Mouse (Mus musculus): Measurements from ENCODE around the gene Bri3bp. TPM values are rescaled to one million over a fixed set of nuclear protein-coding genes. Genes with fewer than 3 reads are reported as not detected.
A peak's percentile ranks its signal among the peaks of the same experiment; 100 is the strongest.

The Bri3bp gene
- polyA plus RNA-seq, 1 experiment from 2014 or later: 44.1 TPM

DNA sequence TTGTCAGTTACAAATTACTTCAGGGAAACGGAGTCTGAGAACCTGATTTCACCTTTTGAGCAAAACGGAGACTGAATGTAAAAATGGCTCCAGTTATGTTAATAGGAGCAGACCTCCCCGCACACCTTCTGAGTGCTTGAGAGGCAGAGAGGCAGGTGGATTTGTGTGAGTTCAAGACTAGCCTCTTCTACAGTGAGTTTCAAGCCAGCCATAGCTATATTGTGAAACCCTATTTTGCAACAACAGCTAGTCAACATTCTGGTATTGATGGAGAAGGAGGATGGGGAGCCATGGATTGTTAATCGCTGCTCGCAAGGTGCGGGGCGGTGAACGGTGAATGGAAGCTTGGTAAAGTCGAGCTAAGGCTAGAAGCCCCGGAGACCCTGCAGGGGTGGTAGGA lies 38.9 kb upstream of the Bri3bp start:
- DNase-seq (ENCODE audit: low spot score) (no peak), ATAC-seq (replicated peaks; ENCODE audit: low FRiP score) (no peak)
- Histone ChIP-seq H3K36me3 (ENCODE audit: control insufficient read depth, insufficient read depth, low read length) (no peaks in the 10 kb centered on the region), H3K27ac (ENCODE audit: low read depth, low read length) (no peak overlapping the region), H3K4me3 (ENCODE audit: low read depth, low read length) (no peak overlapping the region), H3K27me3 (ENCODE audit: control insufficient read depth, insufficient read depth, low read length) (no peaks in the 10 kb centered on the region), H3K9me3 (ENCODE audit: control insufficient read depth, low read length) (no peaks in the 10 kb centered on the region), H3K4me2 (ENCODE audit: low read depth, low read length, severe bottlenecking) (no peak overlapping the region), H3K4me1 (replicated peaks; ENCODE audit: control insufficient read depth, insufficient read depth, low read length) (no peaks in the 10 kb centered on the region; the same call in 1 of the 2 replicates), H3K9ac (ENCODE audit: low read length) (no peak overlapping the region)
- WGBS: 55% methylated on average over 10 of the region's 10 CpGs

DNA sequence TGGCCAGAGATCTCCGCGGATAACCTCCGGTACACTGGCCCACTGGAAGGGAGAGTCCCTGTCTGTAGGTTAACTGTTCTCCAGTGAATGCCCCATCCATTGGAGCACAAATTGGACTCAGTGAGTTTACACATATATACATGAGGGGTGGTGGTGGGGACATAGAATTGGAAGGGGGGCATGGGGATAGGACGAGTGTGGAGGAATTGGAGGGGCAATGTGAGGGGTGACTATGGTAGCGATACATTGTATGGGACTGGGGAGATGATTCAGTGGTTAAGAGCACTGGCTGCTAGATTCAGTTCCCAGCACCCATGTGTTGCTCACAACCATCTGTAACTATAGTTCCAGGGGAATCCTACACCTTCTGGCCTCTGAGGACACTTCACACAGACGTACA lies 38.4 kb upstream of the Bri3bp start:
- H3K27ac ChIP-seq (ENCODE audit: low read depth, low read length): no peak overlapping the region
- no peaks in the 10 kb centered on the region for H3K36me3 ChIP-seq (ENCODE audit: control insufficient read depth, insufficient read depth, low read length)
- H3K4me2 ChIP-seq (ENCODE audit: low read depth, low read length, severe bottlenecking): 0 out of 2 replicates have a peak overlapping the region, but pooled peaks have one; percentile 8
- DNase-seq (ENCODE audit: low spot score) (no peak), ATAC-seq (replicated peaks; ENCODE audit: low FRiP score) (no peak)
- 57% methylated on average over 6 of the region's 6 CpGs for WGBS
- no peaks in the 10 kb centered on the region; the same call in 1 of the 2 replicates for H3K4me1 ChIP-seq (replicated peaks; ENCODE audit: control insufficient read depth, insufficient read depth, low read length)
- no peak overlapping the region for H3K4me3 ChIP-seq (ENCODE audit: low read depth, low read length)
- H3K27me3 ChIP-seq (ENCODE audit: control insufficient read depth, insufficient read depth, low read length): no peaks in the 10 kb centered on the region
- H3K9ac ChIP-seq (ENCODE audit: low read length): no peak overlapping the region
- H3K9me3 ChIP-seq (ENCODE audit: control insufficient read depth, low read length): no peaks in the 10 kb centered on the region

DNA sequence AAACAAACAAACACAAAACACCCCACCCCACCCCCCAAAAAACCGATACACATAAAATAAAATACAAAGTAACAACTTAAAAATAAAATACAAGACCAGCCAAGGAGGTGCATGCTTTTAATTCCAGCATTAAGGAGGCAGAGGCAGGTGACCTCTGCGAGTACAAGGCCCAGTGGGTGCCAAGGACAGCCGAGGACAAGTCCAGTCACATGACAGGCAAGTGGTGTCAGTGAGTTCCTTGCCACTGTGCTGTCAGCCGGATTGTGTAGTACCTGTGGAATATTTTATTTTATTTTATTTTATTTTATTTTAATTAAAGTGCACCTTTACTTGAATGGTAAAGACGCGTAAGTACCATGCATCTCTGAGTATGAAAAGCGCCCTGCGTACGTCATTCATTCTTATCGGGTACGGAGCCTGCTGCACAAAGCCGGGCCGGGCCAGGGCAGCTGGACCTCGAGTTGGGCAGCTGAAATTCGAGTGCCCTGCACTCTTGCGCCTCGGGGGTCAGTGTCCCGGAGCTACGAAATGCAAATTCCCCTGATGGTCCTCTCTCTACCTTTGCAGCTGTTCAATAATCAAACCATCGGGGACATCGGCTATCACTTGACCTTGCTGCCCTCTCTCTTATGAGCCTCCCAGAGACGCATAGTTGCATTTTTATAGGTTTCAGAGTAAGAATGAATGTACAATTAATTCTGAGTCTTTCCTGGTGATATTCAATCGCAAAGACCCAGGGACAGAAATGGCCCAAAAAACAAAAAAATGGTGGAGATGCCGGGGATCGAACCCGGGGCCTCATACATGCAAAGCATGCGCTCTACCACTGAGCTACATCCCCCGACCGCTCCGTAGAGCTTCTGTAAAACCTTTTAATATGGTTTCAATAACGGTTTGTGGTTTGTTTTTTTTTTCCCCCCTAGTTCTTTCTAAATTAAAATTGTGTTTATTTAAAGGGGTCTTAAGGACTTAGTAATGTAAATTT lies 37.6 kb upstream of the Bri3bp start:
- WGBS: 9% methylated on average over 31 of the region's 31 CpGs
- Histone ChIP-seq H3K27ac (ENCODE audit: low read depth, low read length) (no peak overlapping the region), H3K9me3 (ENCODE audit: control insufficient read depth, low read length) (no peaks in the 10 kb centered on the region), H3K4me3 (ENCODE audit: low read depth, low read length) (peak overlapping the region; percentile 39), H3K36me3 (ENCODE audit: control insufficient read depth, insufficient read depth, low read length) (no peaks in the 10 kb centered on the region), H3K9ac (ENCODE audit: low read length) (peak overlapping the region; percentile 37; the same call in 1 of the 2 replicates), H3K4me2 (ENCODE audit: low read depth, low read length, severe bottlenecking) (peak overlapping the region; percentile 58), H3K4me1 (replicated peaks; ENCODE audit: control insufficient read depth, insufficient read depth, low read length) (no peaks in the 10 kb centered on the region; the same call in 1 of the 2 replicates), H3K27me3 (ENCODE audit: control insufficient read depth, insufficient read depth, low read length) (no peaks in the 10 kb centered on the region)
- ATAC-seq (replicated peaks; ENCODE audit: low FRiP score) (0 out of 2 replicates have a peak, but pooled peaks have one; percentile 19), DNase-seq (ENCODE audit: low spot score) (peak; percentile 90)

DNA sequence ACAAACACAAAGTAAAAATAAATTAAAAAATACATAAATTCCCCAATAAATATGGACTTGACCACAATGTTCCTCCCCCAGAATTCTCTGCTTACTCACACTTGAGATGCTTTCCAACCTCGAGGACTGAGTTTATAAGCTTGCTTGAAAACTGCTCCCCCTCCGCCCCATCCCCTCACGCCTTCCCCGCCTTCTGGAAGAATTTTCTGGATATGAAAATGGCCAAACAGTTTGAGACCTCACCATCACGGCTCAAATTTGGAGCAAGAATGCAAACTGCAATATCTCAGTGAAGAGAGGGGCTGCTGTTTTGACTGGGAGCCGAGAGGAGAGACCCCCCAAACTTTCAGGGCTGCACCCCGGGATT lies 36.8 kb upstream of the Bri3bp start:
- Histone ChIP-seq H3K9ac (ENCODE audit: low read length) (peak overlapping the region; percentile 69), H3K4me1 (replicated peaks; ENCODE audit: control insufficient read depth, insufficient read depth, low read length) (no peaks in the 10 kb centered on the region; the same call in 1 of the 2 replicates), H3K36me3 (ENCODE audit: control insufficient read depth, insufficient read depth, low read length) (no peaks in the 10 kb centered on the region), H3K9me3 (ENCODE audit: control insufficient read depth, low read length) (no peaks in the 10 kb centered on the region), H3K27me3 (ENCODE audit: control insufficient read depth, insufficient read depth, low read length) (no peaks in the 10 kb centered on the region), H3K4me2 (ENCODE audit: low read depth, low read length, severe bottlenecking) (peak overlapping the region; percentile 54), H3K27ac (ENCODE audit: low read depth, low read length) (peak overlapping the region; percentile 87; the same call in 1 of the 2 replicates), H3K4me3 (ENCODE audit: low read depth, low read length) (peak overlapping the region; percentile 43)
- DNase-seq (ENCODE audit: low spot score) (no peak), ATAC-seq (replicated peaks; ENCODE audit: low FRiP score) (no peak)
- under 1% methylated on average over 7 of the region's 7 CpGs for WGBS

DNA sequence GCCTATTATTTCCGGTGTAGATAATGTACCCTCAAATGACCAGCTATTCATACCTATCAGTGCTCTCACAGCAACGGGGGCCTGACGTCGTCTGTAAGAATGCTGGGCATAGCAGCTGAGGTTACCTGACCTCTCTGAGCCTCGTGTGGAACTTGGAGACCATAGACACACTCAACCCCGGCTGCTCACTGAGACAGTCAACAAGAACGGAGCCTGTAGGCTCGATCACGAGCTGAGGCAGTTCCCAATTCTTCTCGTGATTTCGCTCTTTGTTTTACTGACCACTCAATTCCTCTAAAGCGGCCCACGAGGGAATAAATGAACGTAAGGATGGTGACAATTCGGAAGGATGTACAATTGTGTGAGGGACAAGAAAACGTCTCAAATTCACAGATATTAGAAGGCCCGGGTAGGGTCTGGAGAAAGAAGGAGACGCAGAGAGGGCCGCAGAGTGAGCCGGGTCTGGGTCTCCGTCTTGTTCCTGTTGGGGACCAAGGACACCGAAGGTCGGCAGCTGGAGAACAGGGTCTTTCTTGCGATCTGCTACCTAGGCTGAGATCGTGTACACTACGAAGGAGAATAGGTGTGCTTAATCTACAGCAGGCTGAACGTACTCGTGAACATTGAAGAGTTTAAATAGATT lies 36.3 kb upstream of the Bri3bp start:
- peak; percentile 44 for ATAC-seq (replicated peaks; ENCODE audit: low FRiP score)
- no peaks in the 10 kb centered on the region; the same call in 1 of the 2 replicates for H3K4me1 ChIP-seq (replicated peaks; ENCODE audit: control insufficient read depth, insufficient read depth, low read length)
- peak; percentile 86 for DNase-seq (ENCODE audit: low spot score)

DNA sequence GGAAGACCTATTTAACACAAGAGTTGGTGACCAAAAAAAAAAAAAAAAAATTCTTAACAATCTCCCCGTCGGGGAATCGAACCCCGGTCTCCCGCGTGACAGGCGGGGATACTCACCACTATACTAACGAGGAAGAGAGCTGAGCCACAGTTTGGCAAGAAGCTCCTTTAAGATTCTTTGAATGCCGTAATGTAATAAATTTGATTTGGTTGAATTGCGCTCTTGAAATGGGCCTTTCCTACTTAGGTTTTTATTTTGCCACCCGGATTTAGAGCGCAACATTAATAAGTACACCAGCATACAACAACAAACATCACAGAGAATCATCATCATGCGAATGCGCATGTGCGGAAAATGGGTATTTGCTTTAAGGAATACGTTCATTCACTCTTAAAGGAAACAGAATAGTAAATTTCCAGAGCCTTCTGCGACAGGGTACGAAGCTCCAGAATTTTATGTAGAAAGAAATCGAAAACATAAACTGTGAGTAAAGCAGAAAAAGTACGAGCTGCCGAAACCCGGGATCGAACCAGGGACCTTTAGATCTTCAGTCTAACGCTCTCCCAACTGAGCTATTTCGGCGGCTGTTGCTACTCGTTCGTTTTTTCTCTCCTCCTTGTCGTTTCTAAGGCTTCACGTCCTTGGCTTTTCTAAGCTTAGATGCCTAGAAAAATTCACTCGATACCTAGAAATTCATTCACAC lies 35.7 kb upstream of the Bri3bp start:
- Histone ChIP-seq H3K27me3 (ENCODE audit: control insufficient read depth, insufficient read depth, low read length) (no peaks in the 10 kb centered on the region), H3K4me3 (ENCODE audit: low read depth, low read length) (peak overlapping the region; percentile 43), H3K4me2 (ENCODE audit: low read depth, low read length, severe bottlenecking) (peak overlapping the region; percentile 60), H3K4me1 (replicated peaks; ENCODE audit: control insufficient read depth, insufficient read depth, low read length) (no peaks in the 10 kb centered on the region; the same call in 1 of the 2 replicates), H3K9ac (ENCODE audit: low read length) (peak overlapping the region; percentile 69), H3K36me3 (ENCODE audit: control insufficient read depth, insufficient read depth, low read length) (no peaks in the 10 kb centered on the region), H3K9me3 (ENCODE audit: control insufficient read depth, low read length) (no peaks in the 10 kb centered on the region), H3K27ac (ENCODE audit: low read depth, low read length) (peak overlapping the region; percentile 87)
- DNase-seq (ENCODE audit: low spot score): peak; percentile 93
- peak; percentile 54 for ATAC-seq (replicated peaks; ENCODE audit: low FRiP score)
- WGBS: under 1% methylated on average over 31 of the region's 31 CpGs

More for the DNA sequence above, 36.3 kb upstream of the Bri3bp start:
- no peaks in the 10 kb centered on the region for H3K36me3 ChIP-seq (ENCODE audit: control insufficient read depth, insufficient read depth, low read length)
- WGBS: under 1% methylated on average over 28 of the region's 28 CpGs
- peak overlapping the region; percentile 87 for H3K27ac ChIP-seq (ENCODE audit: low read depth, low read length)
- peak overlapping the region; percentile 43 for H3K4me3 ChIP-seq (ENCODE audit: low read depth, low read length)
- H3K9me3 ChIP-seq (ENCODE audit: control insufficient read depth, low read length): no peaks in the 10 kb centered on the region
- no peaks in the 10 kb centered on the region for H3K27me3 ChIP-seq (ENCODE audit: control insufficient read depth, insufficient read depth, low read length)
- peak overlapping the region; percentile 54 for H3K4me2 ChIP-seq (ENCODE audit: low read depth, low read length, severe bottlenecking)
- H3K9ac ChIP-seq (ENCODE audit: low read length): peak overlapping the region; percentile 69

DNA sequence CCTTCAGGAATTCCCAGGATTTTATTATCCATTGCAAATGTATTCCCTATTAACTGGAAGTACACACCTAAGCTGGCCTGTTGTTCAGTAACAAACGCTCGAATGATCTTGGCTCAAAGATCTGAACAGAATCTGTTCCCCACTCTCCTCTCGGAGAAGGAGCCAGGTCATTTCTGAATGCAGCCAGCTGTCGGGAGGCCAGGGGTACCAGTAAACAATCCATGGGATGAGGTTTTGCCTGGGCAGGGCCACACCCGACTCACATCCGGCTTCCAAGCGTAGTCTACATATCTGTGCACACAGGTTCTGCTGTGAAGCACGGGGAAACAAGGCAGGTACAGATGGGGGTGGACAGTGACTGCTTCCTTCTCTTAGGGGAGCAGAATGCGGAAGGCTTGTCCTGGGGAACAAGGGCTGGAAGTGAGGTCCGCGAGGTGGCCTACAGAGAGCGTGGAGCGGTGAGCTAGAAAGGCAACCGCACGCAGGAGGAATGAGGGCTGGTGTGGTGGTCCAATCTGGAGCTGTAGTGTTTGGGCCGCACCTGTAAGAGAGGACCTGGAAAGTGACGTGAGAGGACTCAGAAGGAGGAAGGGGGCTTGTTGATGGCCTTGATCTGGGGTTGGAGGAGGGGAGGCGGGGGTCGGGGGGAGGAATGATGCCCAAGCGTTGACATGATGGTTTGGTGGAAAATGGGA lies 34.9 kb upstream of the Bri3bp start:
- DNase-seq (ENCODE audit: low spot score): peak; percentile 71
- Histone ChIP-seq H3K27me3 (ENCODE audit: control insufficient read depth, insufficient read depth, low read length) (no peaks in the 10 kb centered on the region), H3K4me3 (ENCODE audit: low read depth, low read length) (peak overlapping the region; percentile 43), H3K27ac (ENCODE audit: low read depth, low read length) (peak overlapping the region; percentile 54), H3K9me3 (ENCODE audit: control insufficient read depth, low read length) (no peaks in the 10 kb centered on the region), H3K4me1 (replicated peaks; ENCODE audit: control insufficient read depth, insufficient read depth, low read length) (no peaks in the 10 kb centered on the region; the same call in 1 of the 2 replicates), H3K4me2 (ENCODE audit: low read depth, low read length, severe bottlenecking) (peak overlapping the region; percentile 60), H3K36me3 (ENCODE audit: control insufficient read depth, insufficient read depth, low read length) (no peaks in the 10 kb centered on the region), H3K9ac (ENCODE audit: low read length) (peak overlapping the region; percentile 46)
- 2% methylated on average over 20 of the region's 20 CpGs for WGBS
- ATAC-seq (replicated peaks; ENCODE audit: low FRiP score): no peak

Data from forebrain, embryonic 11.5 days (tissue).